Mouse (Mus musculus) liver, postnatal 0 days (tissue): ENCODE measurements around the gene Snx29.

ENCODE experiments used
- CTCF ChIP-seq: sonication (generic); IDR thresholded peaks from 2 replicates; pipeline ENCODE4 v1.5.1; 2016; ENCODE audit warnings: antibody characterized with exemption, low read depth
- EP300 ChIP-seq: IDR thresholded peaks from 2 replicates; pipeline ENCODE4 v1.6.1; 2016; ENCODE audit warnings: antibody characterized with exemption, low read depth, mild to moderate bottlenecking

DNA sequence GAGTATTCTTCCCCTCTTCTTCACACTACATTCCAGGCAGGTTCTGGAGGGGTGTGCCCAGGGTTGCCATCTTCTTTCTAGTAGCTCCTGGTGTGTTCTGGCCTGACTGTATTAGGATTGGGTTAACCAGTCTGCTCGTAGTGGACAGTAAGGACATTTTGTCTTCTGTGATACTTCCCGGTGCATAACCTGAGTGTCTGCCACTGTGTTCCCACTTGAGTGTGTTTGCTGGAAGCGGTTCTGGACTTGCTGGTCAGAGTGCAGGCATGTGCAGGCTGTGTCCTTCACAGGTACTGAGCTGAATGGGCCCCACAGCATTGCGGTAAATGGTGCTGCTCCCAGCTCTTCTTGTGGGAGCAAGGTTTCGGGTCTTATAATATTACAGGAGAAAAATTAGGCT, 125.2 kb downstream of the Snx29 start:
- TF ChIP-seq CTCF, result no peak
- TF ChIP-seq EP300, result no peak
